Mouse (Mus musculus) liver, adult 2 months (tissue): ENCODE results near the gene Srgap3.

ENCODE experiments used
- CTCF ChIP-seq: fragments of 200-500 bp; IDR thresholded peaks from 2 replicates; pipeline ENCODE4 v1.5.1; 2011; ENCODE audit warnings: low read depth, low read length, control low read depth
- POLR2A ChIP-seq: fragments of 200-500 bp; IDR thresholded peaks from 2 replicates; pipeline ENCODE4 v1.6.1; 2011; ENCODE audit warnings: low read length, control low read depth; ENCODE audit not compliant: insufficient read depth; ENCODE audit errors: extremely low read depth

DNA sequence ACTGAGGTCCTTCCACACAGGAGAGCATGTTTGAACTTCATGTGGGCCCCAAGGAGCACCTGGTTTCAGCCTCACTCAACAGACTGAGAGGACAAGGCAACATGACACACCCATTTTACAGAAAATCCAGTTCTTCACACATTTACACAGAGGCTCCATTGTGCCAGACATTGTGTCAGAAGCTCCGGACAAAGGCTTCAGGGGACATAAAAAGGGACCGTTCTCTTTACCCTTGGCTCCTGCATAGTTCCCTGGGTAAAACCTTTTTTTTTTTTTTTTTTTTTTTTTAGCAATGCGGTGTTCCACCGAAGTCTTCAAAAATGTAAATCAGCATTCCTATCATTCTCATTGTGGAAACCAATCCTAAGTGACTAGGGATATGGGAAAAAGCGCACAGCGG, 131.5 kb downstream of the Srgap3 start:
- TF ChIP-seq POLR2A (no peak), CTCF (no peak)
